Mouse (Mus musculus) gonadal fat pad, adult 2 months (tissue): ENCODE measurements at regions not wholly inside any gene's neighbourhood (a gene's known extent, or its start where the extent isn't known, plus 50 kb on each side); places are given as distances from the start of the nearest gene placed in this dataset.

ENCODE experiments used
- DNase-seq: peaks from one replicate; pipeline ENCODE4 v3.0.0-alpha.2; 2012; ENCODE audit warnings: low read depth

DNA sequence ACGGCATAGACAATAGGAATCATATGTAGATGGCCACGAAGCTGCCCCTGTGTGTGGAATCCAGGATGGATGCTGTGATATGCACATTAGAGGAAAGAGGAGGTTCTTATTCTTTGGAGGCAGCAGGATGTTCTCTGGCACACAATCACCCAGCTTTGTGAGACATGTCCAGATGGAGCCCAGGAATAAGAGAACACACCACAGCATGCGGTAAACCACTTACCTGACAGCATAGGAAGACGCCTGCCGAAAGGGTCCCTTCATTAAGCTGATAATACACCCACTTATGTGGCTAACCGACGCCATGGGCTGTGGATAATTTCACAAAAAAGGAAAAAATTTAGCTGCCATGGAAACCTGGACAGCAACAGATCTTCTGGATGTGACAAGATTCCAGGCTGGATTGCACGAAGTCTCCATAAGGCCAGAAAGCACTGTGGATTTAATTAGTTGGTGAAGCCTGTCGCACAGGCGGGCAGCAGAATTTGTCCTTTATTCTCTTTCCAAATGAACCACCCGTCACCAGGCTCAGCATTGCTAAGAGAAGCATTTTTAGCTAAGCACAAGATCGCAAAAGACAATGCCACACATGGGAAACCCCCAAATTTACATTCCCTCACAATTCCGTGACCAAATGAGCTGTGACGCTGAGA lies 61.5 kb upstream of the Nrp1 start:
- DNase-seq = no peak

DNA sequence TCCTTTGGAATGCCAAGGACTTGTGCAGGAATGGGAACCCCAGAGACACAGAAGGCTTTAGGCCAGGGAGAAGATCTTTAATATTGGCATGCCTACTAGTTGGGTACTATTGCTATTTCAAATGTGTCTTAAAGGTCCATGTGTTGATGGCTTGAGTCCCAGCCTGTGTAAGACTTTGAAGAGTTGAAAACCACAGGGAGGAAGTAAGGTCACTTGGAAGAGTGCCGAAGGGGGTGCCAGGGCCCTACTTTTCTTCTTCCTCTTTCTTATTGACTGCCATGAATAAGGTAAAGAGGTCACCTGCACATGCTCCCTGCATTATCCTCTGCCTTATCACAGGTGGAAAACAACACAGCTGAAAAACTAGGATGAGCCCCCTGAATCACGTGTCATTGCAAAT lies 56.1 kb upstream of the Nrp1 start:
- DNase-seq = no peak
